ENCODE assay signal across 8 mouse cellular contexts in the genomic region with DNA sequence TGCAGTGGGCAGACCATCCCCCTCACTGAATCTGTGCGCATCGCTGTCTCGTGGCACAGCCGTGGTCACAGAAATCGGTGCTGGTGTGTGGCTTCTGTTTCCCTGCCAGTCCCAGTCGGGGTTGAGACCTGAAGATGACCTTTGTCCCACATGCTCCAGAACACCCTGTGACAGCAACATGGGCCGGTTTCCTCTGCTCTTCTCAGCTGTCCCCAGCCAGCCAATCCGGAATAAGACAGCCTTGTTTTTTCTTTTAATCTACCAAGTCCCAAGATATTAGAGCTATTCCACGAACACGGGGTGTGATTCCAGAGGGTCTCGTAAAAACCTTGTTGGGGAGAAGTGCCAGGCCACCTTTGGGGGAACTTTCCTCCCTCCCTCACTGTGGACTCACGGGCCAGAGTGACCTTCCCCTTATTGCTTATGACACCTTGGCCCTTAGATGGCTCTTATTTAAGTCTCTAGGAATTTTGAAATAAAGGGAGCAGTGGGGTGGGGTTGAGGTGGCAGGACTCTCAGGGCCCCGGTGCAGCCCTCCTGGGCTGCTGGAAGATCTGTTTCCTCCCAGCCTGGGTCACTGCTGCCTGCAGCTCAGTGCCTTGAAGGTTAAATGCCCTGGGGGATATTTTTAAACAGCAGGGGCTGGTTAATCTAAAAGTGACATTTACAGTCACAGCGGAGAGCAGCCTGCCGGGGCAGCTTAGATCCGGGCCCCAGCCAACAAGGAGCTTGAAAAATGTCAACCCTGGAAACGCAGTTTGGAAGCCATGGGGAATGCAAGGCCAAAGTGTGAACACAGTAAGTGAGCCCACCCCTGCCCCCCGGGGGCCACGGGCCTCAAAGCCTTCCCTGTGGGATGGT. TPM values are rescaled to one million over a fixed set of nuclear protein-coding genes. Genes with fewer than 3 reads are reported as not detected.
DNase-seq lines count a peak whose midpoint lies in the region; ATAC-seq lines count a peak whose summit lies in the region.
"Had no signal": no experiment of that assay in that cellular context is flagged by ENCODE, and none has a peak within 500 bp of the region (broad histone marks: within the 10 kb centered on the region; RNA-seq: fewer than 3 reads in every experiment).

A gene (plus strand): TSS at position 508 of the 861 bp plus-strand sequence.

- DNase-seq in ES-CJ7 (ENCODE audit: low read depth, low spot score): peak; percentile 50
- DNase-seq in adrenal gland, adult (ENCODE audit: inconsistent age in 2 of 2, low spot score in 1 of 2): peak; percentile 74 to 81
- DNase-seq in heart, adult 18-20 months: peak; percentile 73 to 87
- peak; percentile 67 for DNase-seq in kidney, adult 9 months
- DNase-seq in spleen, postnatal 4 days (ENCODE audit: low spot score in 2 of 2): no peak
- no peak for DNase-seq in frontal cortex, adult 2 months (ENCODE audit: extremely low spot score in 1 of 2, low spot score in 1 of 2)

- ATAC-seq in megakaryocyte, adult 5-6 weeks (ENCODE audit: poor library complexity, severe bottlenecking): no peak
- ATAC-seq: activated CD4-positive, CD25-positive, alpha-beta regulatory T cell, adult 4 months had no signal

RNA-seq across cellular contexts. Expression of the gene that starts here (rescaled TPM):
- total RNA-seq in heart, adult 18-20 months (2021): 100 to 1,000 TPM; 238 to 247 TPM
- polyA plus RNA-seq in frontal cortex, adult 2 months (2012; rRNA removed): 3.3 and 3.7 TPM in 2 replicates
- 0.02 and 0.05 TPM in 2 replicates for total RNA-seq in megakaryocyte, adult 5-6 weeks (2015)
- 0.07 TPM in 1 of 2 replicates, not detected in the other for total RNA-seq in megakaryocyte, adult 5-6 weeks (2017)

Comparison
In these comparisons a context has a peak if more than half of its experiments do, and no peak if none do; other contexts are left out.
1. RNA of the gene that starts here (total RNA-seq): 238 to 247 TPM in heart, adult 18-20 months; 0.02 to 0.07 TPM in megakaryocyte, adult 5-6 weeks; every median in the first group is over 100 times any median in the second.
2. DNase-seq: peak in ES-CJ7 (single experiment), adrenal gland, adult (2 of 2), heart, adult 18-20 months (2 of 2) and kidney, adult 9 months (single experiment); none in spleen, postnatal 4 days (0 of 2) and frontal cortex, adult 2 months (0 of 2).